ENCODE assay signal across 19 mouse cellular contexts in genomic region chr9:15719594-15719993, GRCm38 (mm10).
"Had no signal": no experiment of that assay in that cellular context is flagged by ENCODE, and none has a peak within 500 bp of the region (broad histone marks: within the 10 kb centered on the region; RNA-seq: fewer than 3 reads in every experiment).

No protein-coding gene starts in this region.

- H3K36me3 ChIP-seq: liver, embryonic 12.5 days; liver, embryonic 15.5 days had no signal

- H3K4me2 ChIP-seq: intestine, embryonic 15.5 days; limb, embryonic 13.5 days; liver, embryonic 12.5 days; liver, embryonic 15.5 days; lung, embryonic 15.5 days; midbrain, embryonic 13.5 days had no signal

- H3K27me3 ChIP-seq: intestine, embryonic 15.5 days; limb, embryonic 13.5 days; liver, embryonic 12.5 days; liver, embryonic 15.5 days; lung, embryonic 15.5 days; megakaryocyte, embryonic 14.5 days; midbrain, embryonic 13.5 days had no signal

- DNase-seq: kidney, adult 18-20 months; kidney, postnatal 14 days; layer of hippocampus, postnatal 36 days; liver; lung, adult 18-20 months; lung, postnatal 10 days; lung, postnatal 36 days; thymus, adult 18-20 months; thymus, postnatal 36 days had no signal

- H3K4me1 ChIP-seq: intestine, embryonic 15.5 days; limb, embryonic 13.5 days; liver, embryonic 12.5 days; liver, embryonic 15.5 days; lung, embryonic 15.5 days had no signal

- ATAC-seq: intestine, embryonic 15.5 days; liver, embryonic 12.5 days; midbrain, embryonic 13.5 days; midbrain, embryonic 16.5 days had no signal

- H3K9me3 ChIP-seq: intestine, embryonic 15.5 days; limb, embryonic 13.5 days; liver, embryonic 12.5 days; liver, embryonic 15.5 days; lung, embryonic 15.5 days; megakaryocyte, embryonic 14.5 days; midbrain, embryonic 10.5 days; midbrain, embryonic 13.5 days had no signal

- H3K4me3 ChIP-seq: intestine, embryonic 15.5 days; left cerebral cortex, adult 2 months; limb, embryonic 13.5 days; liver, embryonic 12.5 days; liver, embryonic 15.5 days; lung, embryonic 15.5 days; megakaryocyte, embryonic 14.5 days; midbrain, embryonic 10.5 days; midbrain, embryonic 13.5 days had no signal

- H3K27ac ChIP-seq: intestine, embryonic 15.5 days; left cerebral cortex, adult 2 months; limb, embryonic 13.5 days; liver, embryonic 12.5 days; liver, embryonic 15.5 days; lung, embryonic 15.5 days; midbrain, embryonic 10.5 days; midbrain, embryonic 13.5 days had no signal

- H3K9ac ChIP-seq: intestine, embryonic 15.5 days; limb, embryonic 13.5 days; liver, embryonic 12.5 days; liver, embryonic 15.5 days; lung, embryonic 15.5 days; midbrain, embryonic 13.5 days had no signal
